Mouse (Mus musculus) midbrain, embryonic 12.5 days (tissue): ENCODE measurements around the gene Bmp8a. TPM values are rescaled to one million over a fixed set of nuclear protein-coding genes. Genes with fewer than 3 reads are reported as not detected.
"Not testable (repeated sequence)": the region's sequence is repeated elsewhere in the genome, so short reads cannot be mapped to it uniquely, and the experiment has no call there.

Experiments used
- ATAC-seq: fragments of 200-750 bp; cut with Nextera tagmentation; 2 replicates; pipeline ENCODE4 v1.8.0; 2017; ENCODE audit warnings: low read depth, moderate TSS enrichment, moderate library complexity; ENCODE audit not compliant: low FRiP score
- H3K27ac ChIP-seq: fragments of 300-500 bp; sonication (generic); replicated peaks from 2 replicates; pipeline ENCODE4 v1.5.1; 2016; ENCODE audit warnings: mild to moderate bottlenecking
- H3K27me3 ChIP-seq: fragments of 300-500 bp; sonication (generic); 2 replicates; pipeline ENCODE4 v1.6.1; 2016; ENCODE audit warnings: mild to moderate bottlenecking
- H3K36me3 ChIP-seq: fragments of 300-500 bp; sonication (generic); 2 replicates; pipeline ENCODE4 v1.6.1; 2016
- H3K4me1 ChIP-seq: fragments of 300-500 bp; sonication (generic); 2 replicates; pipeline ENCODE4 v1.6.1; 2016
- H3K4me2 ChIP-seq: fragments of 300-500 bp; sonication (generic); replicated peaks from 2 replicates; pipeline ENCODE4 v1.6.1; 2016; ENCODE audit warnings: mild to moderate bottlenecking, moderate library complexity
- H3K4me3 ChIP-seq: fragments of 300-500 bp; sonication (generic); 2 replicates; pipeline ENCODE4 v1.5.1; 2016; ENCODE audit warnings: mild to moderate bottlenecking
- H3K9ac ChIP-seq: fragments of 300-500 bp; sonication (generic); replicated peaks from 2 replicates; pipeline ENCODE4 v1.6.1; 2016; ENCODE audit warnings: mild to moderate bottlenecking, moderate library complexity
- H3K9me3 ChIP-seq: fragments of 300-500 bp; sonication (generic); 2 replicates; pipeline ENCODE4 v1.6.1; 2016; ENCODE audit warnings: mild to moderate bottlenecking
- WGBS: fragments of 180-500 bp; shearing (Covaris S2); methylation state at CpG from one replicate; pipeline ENCODE4 v1.1.7; 2016; 5-methylcytosine and 5-hydroxymethylcytosine counted together
- polyA plus RNA-seq: library from polyadenylated mRNA; unstranded; fragments of >200 nt; fragmentation: Nextera tagmentation; extraction: Ambion mirVana; gene quantifications from 2 replicates; pipeline ENCODE4 v1.2.1, GENCODE M21; 2016

Bmp8a gene
- polyA plus RNA-seq, 1 experiment from 2014 or later, result 0.19 TPM

DNA sequence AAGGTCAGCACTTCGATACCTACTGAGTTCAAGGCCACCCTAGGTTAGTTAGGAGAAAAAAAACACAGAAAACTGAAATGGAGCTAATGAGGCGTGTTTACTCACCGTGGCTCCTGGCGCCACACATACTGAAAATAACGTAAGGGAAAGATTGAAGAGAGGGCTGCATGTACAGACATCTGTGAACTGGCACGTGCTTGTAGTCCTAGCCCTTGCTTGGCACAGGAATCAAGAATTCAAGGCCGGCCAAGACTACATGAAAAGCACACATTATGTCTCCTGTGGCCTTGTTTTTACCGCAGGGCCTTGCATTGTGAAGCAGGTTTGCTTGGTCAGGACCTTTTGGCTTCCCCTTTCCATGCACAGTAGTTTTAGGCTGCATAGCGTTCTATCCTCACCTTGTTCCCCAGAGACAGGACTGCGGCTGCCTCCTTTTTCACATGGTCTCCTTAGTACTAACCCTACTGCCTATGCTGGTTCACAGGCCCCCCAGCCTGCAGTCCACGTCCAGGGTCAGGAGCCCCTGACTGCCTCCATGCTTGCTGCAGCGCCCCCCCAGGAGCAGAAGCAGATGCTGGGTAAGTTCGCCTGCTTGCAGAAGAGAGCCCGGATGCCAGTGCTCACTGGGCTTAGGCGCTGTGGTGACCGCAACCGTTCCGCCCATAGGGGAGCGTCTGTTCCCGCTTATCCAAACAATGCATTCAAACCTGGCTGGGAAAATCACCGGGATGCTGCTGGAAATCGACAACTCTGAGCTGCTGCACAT, 45.7 kb downstream of the Bmp8a start:
- H3K9ac ChIP-seq, result no peak overlapping the region
- 93% methylated on average over 22 of the region's 22 CpGs for WGBS
- peaks cover 90% of the 10 kb centered on the region for H3K36me3 ChIP-seq
- no peak overlapping the region for H3K4me3 ChIP-seq
- H3K4me1 ChIP-seq, result no peaks in the 10 kb centered on the region
- H3K27ac ChIP-seq, result no peak overlapping the region
- no peaks in the 10 kb centered on the region for H3K27me3 ChIP-seq
- ATAC-seq, result no peak
- H3K9me3 ChIP-seq, result no peaks in the 10 kb centered on the region
- no peak overlapping the region for H3K4me2 ChIP-seq

DNA sequence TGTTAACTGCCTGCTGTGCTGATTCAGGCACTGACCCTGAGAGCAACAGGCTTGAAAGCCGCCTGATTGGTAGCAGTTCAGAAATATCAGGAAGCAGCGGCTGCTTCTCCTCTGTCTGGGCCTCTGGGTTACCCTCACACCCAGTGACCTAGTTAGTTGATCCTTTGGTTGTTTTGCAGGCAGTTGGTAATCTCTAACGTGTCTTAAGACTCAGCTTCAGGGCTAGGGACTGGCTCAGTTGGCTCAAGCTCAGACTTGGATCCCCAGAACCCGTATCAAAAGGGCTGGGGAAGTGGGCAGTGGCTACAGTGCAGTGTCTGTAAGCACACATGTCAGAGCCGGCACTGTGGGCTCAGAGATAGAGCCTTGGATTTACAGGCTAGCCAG, 46.9 kb downstream of the Bmp8a start:
- Histone ChIP-seq H3K4me1 (no peaks in the 10 kb centered on the region), H3K9ac (no peak overlapping the region), H3K27ac (no peak overlapping the region), H3K9me3 (no peaks in the 10 kb centered on the region), H3K4me2 (no peak overlapping the region), H3K36me3 (peaks cover 92% of the 10 kb centered on the region), H3K4me3 (no peak overlapping the region), H3K27me3 (no peaks in the 10 kb centered on the region)
- WGBS, result 87% methylated on average over 5 of the region's 5 CpGs
- no peak for ATAC-seq

DNA sequence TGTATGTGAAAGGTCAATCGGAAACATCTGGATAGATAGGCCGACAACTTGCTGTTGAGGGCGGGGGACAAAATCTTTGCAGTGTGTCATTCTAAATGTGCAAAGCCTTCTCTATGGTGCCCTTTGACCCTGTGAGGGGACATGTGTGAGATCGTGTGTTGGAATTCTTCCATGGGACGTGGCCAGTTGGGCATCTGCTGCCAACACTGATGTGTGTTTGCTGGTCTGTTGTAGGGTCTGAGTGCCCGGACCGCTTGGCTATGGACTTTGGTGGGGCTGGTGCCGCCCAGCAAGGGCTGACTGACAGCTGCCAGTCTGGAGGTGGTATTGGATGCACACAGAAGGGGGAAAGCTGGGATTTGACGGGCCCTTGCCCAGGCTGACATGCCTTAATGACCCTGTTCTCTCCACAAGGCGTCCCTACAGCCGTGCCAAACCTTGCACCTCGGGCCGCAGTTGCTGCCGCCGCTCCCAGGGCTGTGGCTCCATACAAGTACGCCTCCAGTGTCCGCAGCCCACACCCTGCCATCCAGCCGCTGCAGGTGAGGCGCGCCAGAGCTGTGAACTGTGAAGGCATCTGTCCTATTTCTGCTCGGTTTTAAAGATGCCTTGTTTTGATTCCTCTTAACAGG, 47.4 kb downstream of the Bmp8a start:
- H3K4me3 ChIP-seq, result no peak overlapping the region
- no peak for ATAC-seq
- H3K9me3 ChIP-seq, result no peaks in the 10 kb centered on the region
- peaks cover 92% of the 10 kb centered on the region for H3K36me3 ChIP-seq
- H3K4me2 ChIP-seq, result no peak overlapping the region
- no peak overlapping the region for H3K9ac ChIP-seq
- H3K4me1 ChIP-seq, result no peaks in the 10 kb centered on the region
- no peaks in the 10 kb centered on the region for H3K27me3 ChIP-seq
- H3K27ac ChIP-seq, result no peak overlapping the region
- WGBS, result 95% methylated on average over 21 of the region's 21 CpGs

DNA sequence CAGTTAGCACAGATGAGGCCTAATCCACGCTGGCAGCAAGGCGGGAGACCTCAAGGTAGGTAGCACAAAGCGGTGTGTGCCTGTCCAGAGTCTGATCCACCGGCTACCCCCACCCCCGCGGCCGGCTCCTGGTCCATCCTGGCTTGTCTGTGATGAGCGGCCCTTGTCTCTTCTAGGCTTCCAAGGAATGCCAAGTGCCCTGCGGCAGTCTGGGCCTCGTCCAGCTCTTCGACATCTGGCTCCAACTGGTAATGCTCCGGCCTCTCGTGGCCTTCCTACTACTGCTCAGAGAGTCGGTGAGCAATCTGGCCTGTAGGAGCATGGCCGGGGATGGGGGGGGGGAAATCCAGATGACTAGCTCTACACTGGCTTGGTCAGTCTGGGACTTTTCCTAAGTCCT, 48.0 kb downstream of the Bmp8a start:
- 93% methylated on average over 15 of the region's 15 CpGs for WGBS
- peaks cover 92% of the 10 kb centered on the region for H3K36me3 ChIP-seq
- not testable (repeated sequence) for H3K4me2 ChIP-seq, H3K9ac ChIP-seq, H3K27ac ChIP-seq, H3K4me1 ChIP-seq, ATAC-seq, H3K9me3 ChIP-seq, H3K4me3 ChIP-seq, H3K27me3 ChIP-seq

DNA sequence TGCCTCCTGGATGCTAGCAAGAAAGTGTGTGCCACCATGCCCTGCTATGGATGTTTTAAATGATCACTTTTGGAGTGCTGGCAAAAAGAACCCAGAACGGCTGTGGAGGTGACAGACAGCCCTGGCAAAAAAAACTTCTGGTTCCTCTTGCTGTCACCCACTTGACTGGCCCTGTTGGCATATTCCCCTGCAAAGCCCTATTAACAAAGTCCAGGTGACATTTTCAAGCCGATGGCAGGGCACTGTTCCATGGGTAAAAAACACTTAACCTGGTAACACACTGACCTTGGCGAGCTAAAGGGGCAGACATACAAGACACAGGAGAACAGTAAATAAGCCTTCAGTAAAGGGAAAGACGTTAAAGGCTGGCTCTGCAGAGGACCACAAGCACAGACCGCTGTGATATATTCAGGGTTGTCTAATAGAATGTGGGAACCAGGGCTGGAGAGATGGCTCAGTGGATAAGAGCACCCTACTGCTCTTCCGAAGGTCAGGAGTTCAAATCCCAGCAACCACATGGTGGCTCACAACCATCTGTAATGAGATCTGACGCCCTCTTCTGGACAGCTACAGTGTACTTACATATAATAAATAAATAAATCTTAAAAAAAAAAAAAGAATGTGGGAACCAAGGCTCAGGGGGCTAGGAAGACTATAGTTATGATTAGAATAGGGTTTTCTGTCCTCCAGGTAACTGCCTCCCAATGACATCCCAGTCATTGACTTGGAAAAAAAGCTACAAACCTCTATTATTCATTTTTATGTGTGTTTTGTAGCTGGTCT, 49.2 kb downstream of the Bmp8a start:
- Histone ChIP-seq H3K4me3 (no peak overlapping the region), H3K9me3 (no peaks in the 10 kb centered on the region), H3K27me3 (no peaks in the 10 kb centered on the region), H3K9ac (no peak overlapping the region), H3K36me3 (peaks cover 92% of the 10 kb centered on the region), H3K4me1 (no peaks in the 10 kb centered on the region), H3K27ac (no peak overlapping the region), H3K4me2 (no peak overlapping the region)
- WGBS, result 87% methylated on average over 7 of the region's 7 CpGs
- no peak for ATAC-seq

DNA sequence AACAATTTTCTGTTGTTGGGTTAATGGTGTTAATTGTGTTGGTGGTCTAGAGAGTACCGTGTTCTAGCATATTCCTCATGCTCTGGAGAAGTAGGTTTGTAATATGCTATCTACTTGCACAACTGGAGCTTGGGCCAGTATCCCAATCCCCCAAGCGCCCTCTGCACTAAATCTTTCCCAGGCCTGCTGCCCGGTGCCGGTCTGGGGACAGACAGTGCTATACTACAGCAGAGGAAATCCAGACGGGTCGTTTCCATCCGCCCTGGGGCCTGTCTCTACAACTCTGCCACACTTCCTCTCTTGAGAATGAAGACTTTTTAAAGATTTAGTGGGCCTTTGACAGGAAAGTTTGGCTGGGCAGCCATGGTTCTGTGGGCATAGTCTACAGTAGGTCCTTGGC, 50.1 kb downstream of the Bmp8a start:
- Histone ChIP-seq H3K27ac (no peak overlapping the region), H3K27me3 (no peaks in the 10 kb centered on the region), H3K4me1 (no peaks in the 10 kb centered on the region), H3K4me2 (no peak overlapping the region), H3K36me3 (peaks cover 95% of the 10 kb centered on the region), H3K9ac (no peak overlapping the region), H3K9me3 (no peaks in the 10 kb centered on the region), H3K4me3 (no peak overlapping the region)
- 90% methylated on average over 7 of the region's 7 CpGs for WGBS
- no peak for ATAC-seq

DNA sequence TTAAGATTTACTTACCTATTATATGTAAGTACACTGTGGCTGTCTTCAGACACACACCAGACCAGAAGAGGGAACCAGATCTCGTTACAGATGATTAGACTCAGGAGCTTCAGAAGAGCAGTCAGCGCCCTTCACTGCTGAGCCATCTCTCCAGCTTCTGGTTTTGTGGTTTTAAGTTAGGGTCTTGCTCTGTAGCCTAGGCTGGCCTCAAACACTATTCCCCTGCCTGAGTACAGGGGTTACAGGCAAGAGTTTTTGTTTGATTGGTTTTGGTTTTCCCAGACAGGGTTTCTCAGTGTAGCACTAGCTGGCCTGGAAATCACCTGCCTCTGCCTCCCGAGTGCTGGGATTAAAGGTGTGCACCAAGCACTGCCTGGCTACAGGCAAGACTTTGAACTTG, 50.7 kb downstream of the Bmp8a start:
- Histone ChIP-seq H3K9me3 (no peaks in the 10 kb centered on the region), H3K27ac (no peak overlapping the region), H3K36me3 (peaks cover 97% of the 10 kb centered on the region), H3K4me2 (no peak overlapping the region), H3K4me3 (no peak overlapping the region), H3K9ac (no peak overlapping the region), H3K4me1 (no peaks in the 10 kb centered on the region), H3K27me3 (no peaks in the 10 kb centered on the region)
- no peak for ATAC-seq
- WGBS, result 93% methylated on average over 3 of the region's 3 CpGs

DNA sequence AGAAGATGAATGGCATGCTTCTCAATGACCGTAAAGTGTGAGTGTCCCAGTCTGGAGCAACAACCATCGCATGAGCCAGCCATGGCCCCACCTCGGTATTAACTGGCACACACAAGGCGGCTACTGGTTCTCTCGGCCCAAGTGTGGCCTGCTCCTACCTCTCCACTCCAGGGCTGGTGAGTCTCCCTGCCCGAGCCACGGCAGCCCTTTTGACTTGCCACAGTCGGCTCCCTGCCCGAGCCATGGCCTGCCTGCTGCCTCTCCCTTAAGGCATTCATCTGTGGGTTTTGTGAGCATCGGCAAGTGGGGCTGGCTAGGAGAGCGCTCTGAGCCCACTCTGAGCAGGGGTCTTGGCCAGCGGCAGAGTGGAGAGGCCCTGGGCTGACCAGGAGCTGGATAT, 54.0 kb downstream of the Bmp8a start:
- H3K36me3 ChIP-seq, result peaks cover 85% of the 10 kb centered on the region
- no peak overlapping the region for H3K9ac ChIP-seq
- no peaks in the 10 kb centered on the region for H3K27me3 ChIP-seq
- H3K27ac ChIP-seq, result no peak overlapping the region
- H3K4me1 ChIP-seq, result peaks cover 21% of the 10 kb centered on the region
- H3K4me3 ChIP-seq, result no peak overlapping the region
- 95% methylated on average over 12 of the region's 12 CpGs for WGBS
- no peaks in the 10 kb centered on the region for H3K9me3 ChIP-seq
- ATAC-seq, result no peak
- no peak overlapping the region for H3K4me2 ChIP-seq

DNA sequence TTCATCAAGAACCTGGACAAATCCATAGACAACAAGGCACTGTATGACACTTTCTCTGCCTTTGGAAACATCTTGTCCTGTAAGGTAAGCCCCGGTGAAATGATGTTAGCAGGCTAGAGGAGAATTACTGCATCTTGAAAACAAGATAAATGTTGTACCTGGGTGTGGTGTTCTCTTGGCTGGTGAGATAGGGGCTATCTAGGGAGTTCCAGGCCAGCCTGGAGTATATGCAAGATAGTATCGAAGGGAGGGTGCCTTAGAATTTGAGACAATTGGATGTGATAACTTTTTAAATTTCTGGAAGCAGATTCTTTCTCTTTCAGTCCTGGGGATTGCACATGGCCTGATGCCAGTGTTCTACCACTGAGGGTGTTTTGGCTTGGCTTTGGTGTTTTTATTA, 56.3 kb downstream of the Bmp8a start:
- H3K9me3 ChIP-seq, result no peaks in the 10 kb centered on the region
- no peak overlapping the region for H3K4me3 ChIP-seq
- H3K4me2 ChIP-seq, result no peak overlapping the region
- H3K27me3 ChIP-seq, result no peaks in the 10 kb centered on the region
- no peak for ATAC-seq
- WGBS, result 95% methylated on average over 2 of the region's 2 CpGs
- no peak overlapping the region for H3K9ac ChIP-seq
- peaks cover 25% of the 10 kb centered on the region for H3K4me1 ChIP-seq
- H3K36me3 ChIP-seq, result peaks cover 63% of the 10 kb centered on the region
- no peak overlapping the region for H3K27ac ChIP-seq

DNA sequence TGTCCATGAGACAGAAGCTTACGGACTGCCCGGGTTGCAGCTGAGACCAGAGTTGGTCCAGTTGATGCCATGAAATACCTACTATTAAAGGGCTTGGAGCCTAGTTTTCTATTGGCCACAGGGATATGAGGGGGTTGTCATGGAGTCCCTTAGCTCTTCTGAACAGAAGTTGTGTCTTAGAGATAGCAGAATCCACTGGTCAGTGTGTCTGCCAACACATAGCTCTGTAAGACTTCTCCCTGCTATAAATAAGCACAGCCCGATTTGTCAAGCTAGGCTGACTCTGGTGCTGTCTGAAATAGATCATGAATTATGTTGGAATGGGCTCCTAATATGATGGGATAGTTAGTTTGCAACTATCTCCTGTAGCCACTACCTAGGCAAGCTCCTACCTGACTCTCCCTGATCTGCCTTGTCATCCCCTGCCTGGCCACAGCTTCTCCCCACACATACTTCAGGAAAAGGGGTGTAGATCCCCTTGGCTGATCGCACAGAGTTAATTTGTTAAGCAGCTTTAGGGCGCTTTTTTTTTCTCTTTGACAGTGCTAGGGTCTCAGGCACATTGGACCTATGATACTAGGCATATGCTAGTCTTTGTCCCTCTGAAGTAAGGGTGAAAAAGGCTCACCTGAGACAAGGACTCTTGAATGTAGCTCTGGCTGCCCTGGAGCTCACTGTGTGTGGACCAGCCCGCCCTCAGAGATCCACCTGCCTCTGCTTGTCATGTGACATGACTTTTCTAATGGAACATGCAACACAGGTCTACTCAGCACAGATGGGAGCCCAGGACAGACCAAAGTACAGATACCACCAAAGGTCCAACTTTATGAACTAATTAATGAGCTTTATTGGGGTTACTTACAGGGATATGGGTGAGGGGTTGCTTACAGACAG, 58.1 kb downstream of the Bmp8a start:
- ATAC-seq, result no peak
- Histone ChIP-seq H3K36me3 (peaks cover 47% of the 10 kb centered on the region), H3K9ac (peak overlapping the region; percentile 67), H3K9me3 (no peaks in the 10 kb centered on the region), H3K4me1 (peaks cover 25% of the 10 kb centered on the region), H3K4me2 (peak overlapping the region; percentile 87), H3K27ac (no peak overlapping the region), H3K4me3 (peak overlapping the region; percentile 58), H3K27me3 (no peaks in the 10 kb centered on the region)
- 82% methylated on average over 6 of the region's 6 CpGs for WGBS

DNA sequence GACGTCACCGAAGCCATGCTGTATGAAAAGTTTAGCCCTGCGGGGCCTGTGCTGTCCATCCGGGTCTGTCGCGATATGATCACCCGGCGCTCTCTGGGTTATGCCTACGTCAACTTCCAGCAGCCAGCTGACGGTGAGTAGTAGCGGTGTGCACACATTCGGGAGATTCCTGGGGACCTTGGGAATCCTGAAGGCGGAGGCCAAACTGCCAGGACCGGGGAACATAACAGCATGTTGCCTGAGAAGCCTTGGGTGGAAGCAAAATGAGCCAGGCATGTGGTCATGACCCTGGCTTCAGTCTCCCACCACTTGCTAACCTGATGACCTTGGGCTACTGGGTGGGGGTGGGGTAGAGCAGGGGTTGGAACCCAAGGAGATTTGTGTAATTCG, 59.4 kb downstream of the Bmp8a start:
- Histone ChIP-seq H3K4me2 (peak overlapping the region; percentile 87), H3K4me1 (peaks cover 25% of the 10 kb centered on the region), H3K9ac (peak overlapping the region; percentile 67), H3K4me3 (peak overlapping the region; percentile 58), H3K36me3 (peaks cover 34% of the 10 kb centered on the region)
- H3K9me3 ChIP-seq, H3K27ac ChIP-seq, ATAC-seq, H3K27me3 ChIP-seq: not testable (repeated sequence)
- WGBS, result under 1% methylated on average over 15 of the region's 15 CpGs
